Mouse (Mus musculus) left cerebral cortex, postnatal 4 days (tissue): ENCODE results near the gene Zrsr1. TPM values are rescaled to one million over a fixed set of nuclear protein-coding genes. Genes with fewer than 3 reads are reported as not detected.

ENCODE experiments used
- DNase-seq: peaks from one replicate; pipeline ENCODE4 v3.0.0-alpha.2; 2022
- intact Hi-C: fragments of 180-260 bp; cut with DNase I; formaldehyde crosslinking; loops from one replicate; pipeline ENCODE4 v1.15.1; 2025
- total RNA-seq, 2 experiments: library from RNA; stranded (reverse); gene quantifications; 2 replicates each; pipeline ENCODE4 v1.2.3; 2021

The Zrsr1 gene
- total RNA-seq, 2 experiments from 2014 or later, result 28.8 to 33.1 TPM

- intact Hi-C loops, result loop anchor here (5.0 kb wide), 1 partner anchor 265 kb away; no protein-coding TSS in a partner anchor
- DNase-seq, result peak; percentile 74
Measured at GRCm38 (mm10) chr11:23007481-23008180, 35.8 kb downstream of the Zrsr1 start, which contains the start of gene Fam161a. Gene Fam161a (plus strand): TSS chr11:23007531.

GRCm38 (mm10) chr11:23008181-23008823 lies 36.5 kb downstream of the Zrsr1 start:
- peak; percentile 88 for DNase-seq
- intact Hi-C loops, result loop anchor here (5.0 kb wide), 1 partner anchor 264 kb away; no protein-coding TSS in a partner anchor

- intact Hi-C loops, result loop anchor here (5.0 kb wide), 1 partner anchor 263 kb away; no protein-coding TSS in a partner anchor
- no peak for DNase-seq
Measured at GRCm38 (mm10) chr11:23008824-23009200, 37.0 kb downstream of the Zrsr1 start.

- intact Hi-C loops, result loop anchor here (10.0 kb wide), 1 partner anchor 132 kb away; no protein-coding TSS in a partner anchor
- DNase-seq, result no peak
Measured at GRCm38 (mm10) chr11:23013096-23013495, 41.3 kb downstream of the Zrsr1 start.

- intact Hi-C loops, result loop anchor here (10.0 kb wide), 1 partner anchor 131 kb away; no protein-coding TSS in a partner anchor
- DNase-seq, result no peak
Measured at GRCm38 (mm10) chr11:23013580-23014294, 41.9 kb downstream of the Zrsr1 start.

GRCm38 (mm10) chr11:23014996-23015395 lies 43.2 kb downstream of the Zrsr1 start:
- intact Hi-C loops, result loop anchor here (10.0 kb wide), 1 partner anchor 130 kb away; no protein-coding TSS in a partner anchor
- DNase-seq, result no peak

- DNase-seq, result no peak
- intact Hi-C loops, result loop anchor here (10.0 kb wide), 1 partner anchor 127 kb away; no protein-coding TSS in a partner anchor
Measured at GRCm38 (mm10) chr11:23017943-23018342, 46.1 kb downstream of the Zrsr1 start.

- intact Hi-C loops, result no loop called here
- no peak for DNase-seq
Measured at GRCm38 (mm10) chr11:23020116-23020770, 48.4 kb downstream of the Zrsr1 start.

- intact Hi-C loops, result no loop called here
- no peak for DNase-seq
Measured at GRCm38 (mm10) chr11:23020841-23021240, 49.0 kb downstream of the Zrsr1 start.

- no peak for DNase-seq
- intact Hi-C loops, result no loop called here
Measured at GRCm38 (mm10) chr11:23023155-23023554, 51.4 kb downstream of the Zrsr1 start.

- DNase-seq, result no peak
- intact Hi-C loops, result no loop called here
Measured at GRCm38 (mm10) chr11:23024169-23024568, 52.4 kb downstream of the Zrsr1 start.

Other genes with a start within 250 kb of the Zrsr1 start
- 1 to 10 TPM; 4.1 to 4.3 TPM for gene B3gnt2, start 111.0 kb upstream of the Zrsr1 start, total RNA-seq
- 1 to 10 TPM; 2.2 to 2.9 TPM for gene Gm28048, start 10.1 kb downstream of the Zrsr1 start, total RNA-seq
- 10 to 100 TPM; 60.6 to 68.7 TPM for gene Commd1, start 10.4 kb downstream of the Zrsr1 start, total RNA-seq
- gene Cct4, start 18.5 kb downstream of the Zrsr1 start, total RNA-seq, result 100 to 1,000 TPM; 194 to 197 TPM
- gene Fam161a, start 35.5 kb downstream of the Zrsr1 start, total RNA-seq, result 1 to 10 TPM; 3.9 to 4.3 TPM